Mouse (Mus musculus) heart, adult 2 months (tissue): ENCODE results near the gene Gm10273. TPM values are rescaled to one million over a fixed set of nuclear protein-coding genes. Genes with fewer than 3 reads are reported as not detected.
A peak's percentile ranks its signal among the peaks of the same experiment; 100 is the strongest.

Experiments
- DNase-seq, 2 experiments: peaks; one replicate each; pipeline ENCODE4 v3.0.0; 2021
- H3K27ac ChIP-seq: fragments of 200-600 bp; 2 replicates; pipeline ENCODE4 v1.8.1; 2022
- H3K27me3 ChIP-seq: fragments of 200-500 bp; 2 replicates; pipeline ENCODE4 v1.6.1; 2012; ENCODE audit warnings: mild to moderate bottlenecking, low read length, inconsistent platforms, mixed read lengths; ENCODE audit not compliant: control insufficient read depth, insufficient read depth
- H3K36me3 ChIP-seq: fragments of 200-500 bp; 2 replicates; pipeline ENCODE4 v1.6.1; 2012; ENCODE audit warnings: low read length, inconsistent platforms; ENCODE audit not compliant: control insufficient read depth, insufficient read depth
- H3K4me1 ChIP-seq: fragments of 200-500 bp; 2 replicates; pipeline ENCODE4 v1.6.1; 2011; ENCODE audit warnings: low read length; ENCODE audit not compliant: control insufficient read depth, insufficient read depth
- H3K4me3 ChIP-seq: fragments of 200-600 bp; 2 replicates; pipeline ENCODE4 v1.8.1; 2022
- H3K79me2 ChIP-seq: fragments of 200-500 bp; replicated peaks from 2 replicates; pipeline ENCODE4 v1.6.1; 2012; ENCODE audit warnings: mild to moderate bottlenecking, inconsistent platforms, low read length, moderate library complexity, mixed read lengths; ENCODE audit not compliant: control insufficient read depth, insufficient read depth
- H3K9ac ChIP-seq: fragments of 200-500 bp; 2 replicates; pipeline ENCODE4 v1.6.1; 2012; ENCODE audit warnings: low read depth, mild to moderate bottlenecking, control low read depth, inconsistent platforms, low read length, mixed read lengths
- CTCF ChIP-seq: fragments of 200-600 bp; IDR thresholded peaks from 2 replicates; pipeline ENCODE4 v1.8.1; 2022; ENCODE audit warnings: antibody characterized with exemption, mild to moderate bottlenecking, moderate library complexity
- EP300 ChIP-seq: fragments of 200-500 bp; IDR thresholded peaks from 2 replicates; pipeline ENCODE4 v1.6.1; 2011; ENCODE audit warnings: low read depth, low read length, control low read depth; ENCODE audit not compliant: insufficient read depth
- POLR2A ChIP-seq: fragments of 200-500 bp; IDR thresholded peaks from 2 replicates; pipeline ENCODE4 v1.6.1; 2011; ENCODE audit warnings: mild to moderate bottlenecking, low read depth, low read length, control low read depth; ENCODE audit not compliant: insufficient read depth
- WGBS: fragments of 180-500 bp; shearing (Covaris S2); methylation state at CpG from one replicate; pipeline ENCODE4 v1.1.7; 2018; 5-methylcytosine and 5-hydroxymethylcytosine counted together
- intact Hi-C: fragments of 180-260 bp; cut with DNase I; formaldehyde crosslinking; loops from one replicate; pipeline ENCODE4 v1.15.1; 2025
- polyA plus RNA-seq: library from polyadenylated mRNA; depleted of rRNA; stranded (reverse); fragments of >200 nt; gene quantifications from 2 replicates; pipeline ENCODE4 v1.2.3, GENCODE M21; 2012
- total RNA-seq, 2 experiments: library from RNA; stranded (reverse); gene quantifications; 2 replicates each; pipeline ENCODE4 v1.2.3; 2021

Gene Gm10273
- total and polyA plus RNA-seq, 3 experiments: 19.1 to 156 (median 123) TPM

- no peak for TF ChIP-seq EP300
- no peak for TF ChIP-seq CTCF
- TF ChIP-seq POLR2A: no peak
- H3K27ac ChIP-seq: no peak overlapping the region
- H3K4me1 ChIP-seq: no peaks in the 10 kb centered on the region
- WGBS: 76% methylated on average over 12 of the region's 12 CpGs
- no peak overlapping the region for H3K4me3 ChIP-seq
- intact Hi-C loops: no loop called here
- no peak overlapping the region for H3K9ac ChIP-seq
- H3K36me3 ChIP-seq: no peaks in the 10 kb centered on the region
- no peak for DNase-seq
- H3K27me3 ChIP-seq: no peaks in the 10 kb centered on the region
- no peaks in the 10 kb centered on the region for H3K79me2 ChIP-seq
Observed at GRCm38 (mm10) chr10:59410264-59410663, 14.8 kb downstream of the Gm10273 start.

GRCm38 (mm10) chr10:59413711-59414110 lies 18.3 kb downstream of the Gm10273 start:
- WGBS: 95% methylated on average over 4 of the region's 4 CpGs

GRCm38 (mm10) chr10:59416623-59417022 lies 21.2 kb downstream of the Gm10273 start:
- WGBS: 52% methylated on average over 3 of the region's 3 CpGs
- no peaks in the 10 kb centered on the region for H3K79me2 ChIP-seq

More at GRCm38 (mm10) chr10:59413711-59414110, 18.3 kb downstream of the Gm10273 start:
- DNase-seq: no peak
- intact Hi-C loops: no loop called here
- no peaks in the 10 kb centered on the region for H3K4me1 ChIP-seq
- no peaks in the 10 kb centered on the region for H3K36me3 ChIP-seq
- H3K79me2 ChIP-seq: no peaks in the 10 kb centered on the region
- H3K27me3 ChIP-seq: no peaks in the 10 kb centered on the region
- TF ChIP-seq EP300 (no peak), CTCF (peak; percentile 30)
- H3K4me3 ChIP-seq: no peak overlapping the region
- H3K27ac ChIP-seq: no peak overlapping the region
- H3K9ac ChIP-seq: no peak overlapping the region

GRCm38 (mm10) chr10:59419516-59419915 lies 24.1 kb downstream of the Gm10273 start:
- no peak for DNase-seq
- Histone ChIP-seq H3K79me2 (no peaks in the 10 kb centered on the region), H3K27me3 (no peaks in the 10 kb centered on the region), H3K9ac (no peak overlapping the region), H3K36me3 (no peaks in the 10 kb centered on the region), H3K4me3 (no peak overlapping the region), H3K4me1 (no peaks in the 10 kb centered on the region), H3K27ac (no peak overlapping the region)
- no peak for TF ChIP-seq EP300
- no peak for TF ChIP-seq CTCF
- TF ChIP-seq POLR2A: no peak
- WGBS: 87% methylated on average over 4 of the region's 4 CpGs
- intact Hi-C loops: no loop called here

More at GRCm38 (mm10) chr10:59416623-59417022, 21.2 kb downstream of the Gm10273 start:
- no peak overlapping the region for H3K9ac ChIP-seq
- DNase-seq: no peak
- H3K36me3 ChIP-seq: no peaks in the 10 kb centered on the region
- no peak overlapping the region for H3K27ac ChIP-seq
- TF ChIP-seq POLR2A (no peak), EP300 (no peak), CTCF (no peak)
- no peaks in the 10 kb centered on the region for H3K27me3 ChIP-seq
- no peak overlapping the region for H3K4me3 ChIP-seq
- intact Hi-C loops: no loop called here
- H3K4me1 ChIP-seq: no peaks in the 10 kb centered on the region

GRCm38 (mm10) chr10:59424453-59424852 lies 29.0 kb downstream of the Gm10273 start:
- DNase-seq: no peak
- intact Hi-C loops: no loop called here
- no peaks in the 10 kb centered on the region for H3K36me3 ChIP-seq
- TF ChIP-seq CTCF (no peak), POLR2A (no peak), EP300 (no peak)
- no peaks in the 10 kb centered on the region for H3K27me3 ChIP-seq
- no peak overlapping the region for H3K27ac ChIP-seq
- 78% methylated on average over 3 of the region's 3 CpGs for WGBS
- H3K9ac ChIP-seq: no peak overlapping the region
- no peaks in the 10 kb centered on the region for H3K79me2 ChIP-seq
- no peak overlapping the region for H3K4me3 ChIP-seq
- H3K4me1 ChIP-seq: peaks cover 3% of the 10 kb centered on the region; the same call in 1 of the 2 replicates

GRCm38 (mm10) chr10:59425369-59425768 lies 29.9 kb downstream of the Gm10273 start:
- 16% methylated on average over 7 of the region's 7 CpGs for WGBS
- Histone ChIP-seq H3K36me3 (no peaks in the 10 kb centered on the region), H3K9ac (no peak overlapping the region), H3K27me3 (no peaks in the 10 kb centered on the region), H3K79me2 (no peaks in the 10 kb centered on the region), H3K4me3 (no peak overlapping the region), H3K4me1 (peaks cover 3% of the 10 kb centered on the region), H3K27ac (no peak overlapping the region)
- TF ChIP-seq EP300 (0 out of 2 replicates have a peak, but pooled peaks have one; percentile 37), POLR2A (no peak)
- intact Hi-C loops: no loop called here
- DNase-seq: peak; percentile 71 to 83

GRCm38 (mm10) chr10:59426371-59426770 lies 30.9 kb downstream of the Gm10273 start:
- H3K27me3 ChIP-seq: no peaks in the 10 kb centered on the region
- TF ChIP-seq CTCF (no peak), POLR2A (no peak), EP300 (no peak)
- H3K4me1 ChIP-seq: peaks cover 5% of the 10 kb centered on the region
- H3K36me3 ChIP-seq: no peaks in the 10 kb centered on the region
- no peak overlapping the region for H3K4me3 ChIP-seq
- intact Hi-C loops: no loop called here
- 79% methylated on average over 4 of the region's 4 CpGs for WGBS
- no peaks in the 10 kb centered on the region for H3K79me2 ChIP-seq
- no peak overlapping the region for H3K27ac ChIP-seq
- H3K9ac ChIP-seq: no peak overlapping the region
- DNase-seq: no peak
